Mouse (Mus musculus) ES-E14 (cell line): ENCODE data around the gene Palld. TPM values are rescaled to one million over a fixed set of nuclear protein-coding genes. Genes with fewer than 3 reads are reported as not detected.

Experiments
- DNase-seq: peaks from one replicate; pipeline ENCODE4 v3.0.0-alpha.2; 2013; ENCODE audit warnings: low read depth, low spot score
- H3K27ac ChIP-seq: 2 replicates; pipeline ENCODE4 v1.5.1; 2012; ENCODE audit warnings: low read depth, mild to moderate bottlenecking, low read length, moderate library complexity, mixed read lengths; ENCODE audit not compliant: poor library complexity, insufficient read depth, severe bottlenecking
- H3K36me3 ChIP-seq: 2 replicates; pipeline ENCODE4 v1.6.1; 2012; ENCODE audit warnings: mild to moderate bottlenecking, low read length, moderate library complexity, mixed read lengths; ENCODE audit not compliant: control insufficient read depth, poor library complexity, insufficient read depth, severe bottlenecking
- H3K4me1 ChIP-seq, 2 experiments: fragments of 150-350 bp in 1 of 2; sonication (generic) in 1 of 2; 2 replicates each; pipeline ENCODE4 v1.6.1; 2012; ENCODE audit warnings: low read length in 2 of 2, mild to moderate bottlenecking in 1 of 2, mixed read lengths in 1 of 2; ENCODE audit not compliant: control insufficient read depth in 2 of 2, insufficient read depth in 2 of 2, poor library complexity in 1 of 2
- H3K4me3 ChIP-seq, 2 experiments: fragments of 150-350 bp in 1 of 2; sonication (generic) in 1 of 2; 2 replicates each; pipeline ENCODE4 v1.5.1; 2012; ENCODE audit warnings: low read length in 2 of 2, low read depth in 1 of 2, mild to moderate bottlenecking in 1 of 2, mixed read lengths in 1 of 2; ENCODE audit not compliant: insufficient read depth in 1 of 2, poor library complexity in 1 of 2, severe bottlenecking in 1 of 2
- H3K9ac ChIP-seq: 2 replicates; pipeline ENCODE4 v1.6.1; 2012; ENCODE audit warnings: low read depth, mild to moderate bottlenecking, low read length, mixed read lengths; ENCODE audit not compliant: poor library complexity, insufficient read depth, severe bottlenecking
- H3K9me3 ChIP-seq: fragments of 150-350 bp; sonication (generic); 2 replicates; pipeline ENCODE4 v1.6.1; 2012; ENCODE audit warnings: low read depth, mild to moderate bottlenecking, low read length; ENCODE audit not compliant: control insufficient read depth, insufficient read depth
- CHD2 ChIP-seq: IDR thresholded peaks from 2 replicates; pipeline ENCODE4 v1.6.1; 2014; ENCODE audit warnings: mild to moderate bottlenecking, low read depth, low read length, inconsistent platforms
- HCFC1 ChIP-seq: IDR thresholded peaks from 2 replicates; pipeline ENCODE4 v1.6.1; 2012; ENCODE audit warnings: low read length, inconsistent platforms, borderline replicate concordance; ENCODE audit not compliant: insufficient read depth
- MAFK ChIP-seq: IDR thresholded peaks from 2 replicates; pipeline ENCODE4 v1.6.1; 2014; ENCODE audit warnings: mild to moderate bottlenecking, low read depth, low read length, inconsistent platforms; ENCODE audit not compliant: insufficient read depth
- ZC3H11A ChIP-seq: IDR thresholded peaks from 2 replicates; pipeline ENCODE4 v1.6.1; 2012; ENCODE audit warnings: low read depth, mild to moderate bottlenecking, inconsistent platforms, low read length, borderline replicate concordance
- ZNF384 ChIP-seq: IDR thresholded peaks from 2 replicates; pipeline ENCODE4 v1.6.1; 2012; ENCODE audit warnings: low read depth, low read length, inconsistent platforms
- in situ Hi-C, 2 experiments: fragments of 600-800 bp; cut with MboI; formaldehyde crosslinking; loops; one replicate each; pipeline ENCODE4 v1.15.1; 2025; ENCODE audit warnings: low sequenced_read_pairs in 2 of 2, inconsistent platforms in 1 of 2; ENCODE audit not compliant: unreplicated experiment in 2 of 2
- total RNA-seq: library from RNA; depleted of rRNA; stranded (reverse); fragments of 300-350 nt; gene quantifications from 2 replicates; pipeline ENCODE4 v1.2.3, GENCODE M21; 2012

Gene Palld
- total RNA-seq, 1 experiment, result 36.3 TPM

- peaks cover 21% of the 10 kb centered on the region for H3K36me3 ChIP-seq
- TF ChIP-seq HCFC1, result no peak
- TF ChIP-seq MAFK, result no peak
- TF ChIP-seq ZC3H11A, result peak; percentile 77
- TF ChIP-seq CHD2, result no peak
- TF ChIP-seq ZNF384, result peak; percentile 64
- DNase-seq, result no peak
- no peak overlapping the region for H3K9ac ChIP-seq
- no peaks in the 10 kb centered on the region for H3K9me3 ChIP-seq
- no peak overlapping the region; a peak in 1 of 4 replicates for H3K4me3 ChIP-seq
- H3K4me1 ChIP-seq, result peaks cover 8 to 10% of the 10 kb centered on the region in 2 experiments; a peak in 3 of 4 replicates
- in situ Hi-C loops, result no loop called here
- no peak overlapping the region; the same call in 1 of the 2 replicates for H3K27ac ChIP-seq
Measured at GRCm38 (mm10) chr8:61515931-61516744, 386.4 kb downstream of the Palld start.

- no peak overlapping the region for H3K4me3 ChIP-seq
- peaks cover 8 to 10% of the 10 kb centered on the region in 2 experiments; a peak in 3 of 4 replicates for H3K4me1 ChIP-seq
- peaks cover 21% of the 10 kb centered on the region for H3K36me3 ChIP-seq
- in situ Hi-C loops, result no loop called here
- TF ChIP-seq ZC3H11A (no peak), HCFC1 (no peak), CHD2 (no peak), ZNF384 (no peak), MAFK (no peak)
- no peak overlapping the region for H3K9ac ChIP-seq
- no peaks in the 10 kb centered on the region for H3K9me3 ChIP-seq
- DNase-seq, result no peak
- no peak overlapping the region for H3K27ac ChIP-seq
Measured at GRCm38 (mm10) chr8:61515110-61515930, 387.2 kb downstream of the Palld start.

- Histone ChIP-seq H3K9me3 (no peaks in the 10 kb centered on the region), H3K36me3 (no peaks in the 10 kb centered on the region; the same call in 1 of the 2 replicates), H3K9ac (no peak overlapping the region), H3K27ac (no peak overlapping the region), H3K4me3 (no peak overlapping the region), H3K4me1 (no peaks in the 10 kb centered on the region)
- in situ Hi-C loops, result no loop called here
- no peak for TF ChIP-seq ZC3H11A
- TF ChIP-seq ZNF384, result no peak
- TF ChIP-seq CHD2, result no peak
- TF ChIP-seq HCFC1, result no peak
- no peak for DNase-seq
Measured at GRCm38 (mm10) chr8:61502277-61502676, 400.2 kb downstream of the Palld start.

- in situ Hi-C loops, result no loop called here
- no peak overlapping the region for H3K4me3 ChIP-seq
- no peaks in the 10 kb centered on the region for H3K9me3 ChIP-seq
- DNase-seq, result no peak
- no peaks in the 10 kb centered on the region for H3K4me1 ChIP-seq
- H3K36me3 ChIP-seq, result no peaks in the 10 kb centered on the region; the same call in 1 of the 2 replicates
- no peak overlapping the region for H3K9ac ChIP-seq
- H3K27ac ChIP-seq, result no peak overlapping the region
- TF ChIP-seq ZC3H11A (no peak), MAFK (no peak), ZNF384 (no peak), HCFC1 (no peak), CHD2 (no peak)
Measured at GRCm38 (mm10) chr8:61500914-61501313, 401.6 kb downstream of the Palld start.
